Comparison of ENCODE assay signal across 31 mouse cellular contexts in the genomic region with DNA sequence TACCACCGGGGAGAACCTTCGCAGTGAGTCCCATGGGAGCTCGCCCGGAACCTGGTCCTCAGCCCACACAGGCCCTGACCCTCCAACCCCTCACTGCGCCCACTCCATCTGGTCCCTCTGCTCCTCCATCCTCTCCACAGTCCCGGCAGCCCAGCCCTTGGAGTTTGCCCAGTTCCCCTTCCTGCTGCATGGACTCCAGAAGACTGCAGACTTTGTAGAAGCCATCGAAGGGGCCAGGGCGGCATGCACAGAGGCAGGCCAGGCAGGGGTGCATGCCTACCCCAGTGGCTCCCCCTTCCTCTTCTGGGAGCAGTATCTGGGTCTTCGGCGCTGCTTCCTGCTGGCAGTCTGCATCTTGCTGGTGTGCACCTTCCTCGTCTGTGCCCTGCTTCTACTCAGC. TPM values are rescaled to one million over a fixed set of nuclear protein-coding genes. Genes with fewer than 3 reads are reported as not detected.
"Had no signal": no experiment of that assay in that cellular context is flagged by ENCODE, and none has a peak within 500 bp of the region (broad histone marks: within the 10 kb centered on the region; RNA-seq: fewer than 3 reads in every experiment).

No protein-coding gene starts in this region.

- H3K4me2 ChIP-seq: limb, embryonic 12.5 days; limb, embryonic 13.5 days; limb, embryonic 15.5 days; liver, embryonic 11.5 days; liver, embryonic 12.5 days; liver, embryonic 13.5 days; liver, embryonic 15.5 days; lung, embryonic 14.5 days; lung, embryonic 15.5 days; midbrain, embryonic 12.5 days; midbrain, embryonic 15.5 days had no signal

- ATAC-seq: liver, embryonic 12.5 days; liver, postnatal 0 days; lung, postnatal 0 days; midbrain, embryonic 15.5 days; midbrain, embryonic 16.5 days had no signal

- H3K9ac ChIP-seq: limb, embryonic 12.5 days; limb, embryonic 13.5 days; limb, embryonic 15.5 days; liver, embryonic 12.5 days; liver, embryonic 13.5 days; liver, embryonic 14.5 days; liver, embryonic 15.5 days; liver, postnatal 0 days; lung, embryonic 14.5 days; lung, embryonic 15.5 days; midbrain, embryonic 12.5 days; midbrain, embryonic 15.5 days had no signal

- H3K4me3 ChIP-seq: left cerebral cortex, adult 2 months; limb, embryonic 10.5 days; limb, embryonic 12.5 days; limb, embryonic 13.5 days; limb, embryonic 15.5 days; liver, embryonic 12.5 days; liver, embryonic 13.5 days; liver, embryonic 15.5 days; lung, embryonic 15.5 days; megakaryocyte, embryonic 14.5 days; midbrain, embryonic 10.5 days; midbrain, embryonic 12.5 days; midbrain, embryonic 15.5 days; myocyte had no signal

- H3K36me3 ChIP-seq: liver, embryonic 12.5 days; liver, embryonic 13.5 days; liver, embryonic 15.5 days had no signal

- H3K27me3 ChIP-seq: limb, embryonic 12.5 days; limb, embryonic 13.5 days; limb, embryonic 15.5 days; liver, embryonic 13.5 days; liver, embryonic 15.5 days; lung, embryonic 15.5 days; midbrain, embryonic 12.5 days; midbrain, embryonic 15.5 days had no signal

- H3K4me1 ChIP-seq: limb, embryonic 12.5 days; limb, embryonic 13.5 days; limb, embryonic 15.5 days; liver, embryonic 12.5 days; liver, embryonic 13.5 days; liver, embryonic 15.5 days; lung, embryonic 15.5 days; midbrain, embryonic 10.5 days; midbrain, embryonic 12.5 days; midbrain, embryonic 15.5 days had no signal

- H3K27ac ChIP-seq: left cerebral cortex, adult 2 months; limb, embryonic 12.5 days; limb, embryonic 13.5 days; limb, embryonic 15.5 days; liver, embryonic 12.5 days; liver, embryonic 13.5 days; liver, embryonic 14.5 days; liver, embryonic 15.5 days; lung, embryonic 15.5 days; macrophage; midbrain, embryonic 10.5 days; midbrain, embryonic 12.5 days; midbrain, embryonic 15.5 days had no signal

- H3K9me3 ChIP-seq: limb, embryonic 10.5 days; limb, embryonic 12.5 days; limb, embryonic 13.5 days; limb, embryonic 15.5 days; liver, embryonic 12.5 days; liver, embryonic 13.5 days; liver, embryonic 15.5 days; lung, embryonic 15.5 days; megakaryocyte, embryonic 14.5 days; midbrain, embryonic 10.5 days; midbrain, embryonic 12.5 days; midbrain, embryonic 15.5 days had no signal

- DNase-seq: left cerebral cortex, postnatal 4 days; liver; liver, embryonic 13.5 days; liver, postnatal 0 days; lung, adult 18-20 months; lung, adult 2 months; lung, embryonic 14.5 days; lung, postnatal 10 days; lung, postnatal 14 days; lung, postnatal 36 days; lung, postnatal 4 days; midbrain, embryonic 14.5 days had no signal

RNA-seq across cellular contexts. Expression of a gene that starts 15.1 kb away (rescaled TPM):
- polyA plus RNA-seq: macrophage had no signal

RNA-seq across cellular contexts. Expression of a gene that starts 15.6 kb away (rescaled TPM):
- polyA plus RNA-seq: limb, embryonic 10.5 days; limb, embryonic 11.5 days; limb, embryonic 12.5 days; limb, embryonic 13.5 days; limb, embryonic 15.5 days; liver, embryonic 11.5 days; liver, embryonic 12.5 days; liver, embryonic 13.5 days; liver, embryonic 14.5 days; liver, postnatal 0 days; lung, embryonic 14.5 days; midbrain, embryonic 10.5 days; midbrain, embryonic 12.5 days; midbrain, embryonic 14.5 days; midbrain, embryonic 15.5 days had no signal
